Mouse (Mus musculus): ENCODE results near the gene Ctps2. TPM values are rescaled to one million over a fixed set of nuclear protein-coding genes. Genes with fewer than 3 reads are reported as not detected.
A peak's percentile ranks its signal among the peaks of the same experiment; 100 is the strongest.

Ctps2 gene
- polyA plus RNA-seq, 1 experiment from 2014 or later, result 97.3 TPM

- peak; percentile 91 for ATAC-seq (ENCODE audit: insufficient number of reproducible peaks, insufficient read depth, low FRiP score, low read depth)
- no peaks in the 10 kb centered on the region for H3K9me3 ChIP-seq (ENCODE audit: control insufficient read depth, low read depth, low read length)
- 22% methylated on average over 25 of the region's 25 CpGs for WGBS
- peak overlapping the region; percentile 55 for H3K4me2 ChIP-seq (replicated peaks; ENCODE audit: low read depth, low read length)
- no peaks in the 10 kb centered on the region for H3K27me3 ChIP-seq (ENCODE audit: control insufficient read depth, insufficient read depth, low read length)
- peak overlapping the region; percentile 53 for H3K4me3 ChIP-seq (ENCODE audit: low read depth, low read length)
- no peaks in the 10 kb centered on the region for H3K36me3 ChIP-seq (ENCODE audit: control insufficient read depth, insufficient read depth, low read length)
- 0 out of 2 replicates have a peak, but pooled peaks cover 3% of the 10 kb centered on the region for H3K4me1 ChIP-seq (ENCODE audit: control insufficient read depth, insufficient read depth, low read length)
- H3K27ac ChIP-seq (ENCODE audit: low read length), result peak overlapping the region; percentile 80
- H3K9ac ChIP-seq (replicated peaks; ENCODE audit: low read depth, low read length), result peak overlapping the region; percentile 53
Observed at GRCm38 (mm10) chrX:162901371-162902039, 467 bp downstream of the Ctps2 start.

- H3K4me3 ChIP-seq (ENCODE audit: low read depth, low read length), result peak overlapping the region; percentile 53
- H3K27me3 ChIP-seq (ENCODE audit: control insufficient read depth, insufficient read depth, low read length), result no peaks in the 10 kb centered on the region
- H3K36me3 ChIP-seq (ENCODE audit: control insufficient read depth, insufficient read depth, low read length), result no peaks in the 10 kb centered on the region
- no peaks in the 10 kb centered on the region for H3K9me3 ChIP-seq (ENCODE audit: control insufficient read depth, low read depth, low read length)
- 0 out of 2 replicates have a peak, but pooled peaks cover 3% of the 10 kb centered on the region for H3K4me1 ChIP-seq (ENCODE audit: control insufficient read depth, insufficient read depth, low read length)
- H3K4me2 ChIP-seq (replicated peaks; ENCODE audit: low read depth, low read length), result peak overlapping the region; percentile 55
- peak overlapping the region; percentile 80 for H3K27ac ChIP-seq (ENCODE audit: low read length)
- WGBS, result 19% methylated on average over 27 of the region's 29 CpGs
- peak; percentile 77 for ATAC-seq (ENCODE audit: insufficient number of reproducible peaks, insufficient read depth, low FRiP score, low read depth)
- H3K9ac ChIP-seq (replicated peaks; ENCODE audit: low read depth, low read length), result peak overlapping the region; percentile 53
Observed at GRCm38 (mm10) chrX:162902040-162902734, 1.1 kb downstream of the Ctps2 start.

GRCm38 (mm10) chrX:162907554-162907953 is 6.5 kb downstream of the Ctps2 start:
- Histone ChIP-seq H3K27ac (ENCODE audit: low read length) (no peak overlapping the region), H3K4me1 (ENCODE audit: control insufficient read depth, insufficient read depth, low read length) (0 out of 2 replicates have a peak, but pooled peaks cover 3% of the 10 kb centered on the region), H3K36me3 (ENCODE audit: control insufficient read depth, insufficient read depth, low read length) (0 out of 2 replicates have a peak, but pooled peaks cover 7% of the 10 kb centered on the region), H3K4me3 (ENCODE audit: low read depth, low read length) (no peak overlapping the region), H3K4me2 (replicated peaks; ENCODE audit: low read depth, low read length) (no peak overlapping the region), H3K27me3 (ENCODE audit: control insufficient read depth, insufficient read depth, low read length) (no peaks in the 10 kb centered on the region), H3K9me3 (ENCODE audit: control insufficient read depth, low read depth, low read length) (no peaks in the 10 kb centered on the region), H3K9ac (replicated peaks; ENCODE audit: low read depth, low read length) (no peak overlapping the region)
- ATAC-seq (ENCODE audit: insufficient number of reproducible peaks, insufficient read depth, low FRiP score, low read depth), result no peak
- WGBS, result 59% methylated on average over 3 of the region's 3 CpGs

- no peak for ATAC-seq (ENCODE audit: insufficient number of reproducible peaks, insufficient read depth, low FRiP score, low read depth)
- Histone ChIP-seq H3K4me2 (replicated peaks; ENCODE audit: low read depth, low read length) (no peak overlapping the region), H3K27me3 (ENCODE audit: control insufficient read depth, insufficient read depth, low read length) (no peaks in the 10 kb centered on the region), H3K4me1 (ENCODE audit: control insufficient read depth, insufficient read depth, low read length) (no peaks in the 10 kb centered on the region), H3K36me3 (ENCODE audit: control insufficient read depth, insufficient read depth, low read length) (peaks cover 9% of the 10 kb centered on the region; the same call in 1 of the 2 replicates), H3K4me3 (ENCODE audit: low read depth, low read length) (no peak overlapping the region), H3K27ac (ENCODE audit: low read length) (no peak overlapping the region), H3K9ac (replicated peaks; ENCODE audit: low read depth, low read length) (no peak overlapping the region), H3K9me3 (ENCODE audit: control insufficient read depth, low read depth, low read length) (no peaks in the 10 kb centered on the region)
- WGBS, result 89% methylated on average over 3 of the region's 3 CpGs
Observed at GRCm38 (mm10) chrX:162913651-162914050, 12.6 kb downstream of the Ctps2 start.

GRCm38 (mm10) chrX:162915697-162916096 is 14.7 kb downstream of the Ctps2 start:
- no peak for ATAC-seq (ENCODE audit: insufficient number of reproducible peaks, insufficient read depth, low FRiP score, low read depth)
- no peaks in the 10 kb centered on the region for H3K4me1 ChIP-seq (ENCODE audit: control insufficient read depth, insufficient read depth, low read length)
- peaks cover 6% of the 10 kb centered on the region; the same call in 1 of the 2 replicates for H3K36me3 ChIP-seq (ENCODE audit: control insufficient read depth, insufficient read depth, low read length)
- no peak overlapping the region for H3K27ac ChIP-seq (ENCODE audit: low read length)
- H3K4me2 ChIP-seq (replicated peaks; ENCODE audit: low read depth, low read length), result no peak overlapping the region
- no peaks in the 10 kb centered on the region for H3K27me3 ChIP-seq (ENCODE audit: control insufficient read depth, insufficient read depth, low read length)
- H3K4me3 ChIP-seq (ENCODE audit: low read depth, low read length), result no peak overlapping the region
- 35% methylated on average over 5 of the region's 5 CpGs for WGBS
- H3K9me3 ChIP-seq (ENCODE audit: control insufficient read depth, low read depth, low read length), result no peaks in the 10 kb centered on the region
- H3K9ac ChIP-seq (replicated peaks; ENCODE audit: low read depth, low read length), result no peak overlapping the region

GRCm38 (mm10) chrX:162921487-162922125 is 20.6 kb downstream of the Ctps2 start:
- Histone ChIP-seq H3K4me1 (ENCODE audit: control insufficient read depth, insufficient read depth, low read length) (no peaks in the 10 kb centered on the region), H3K27ac (ENCODE audit: low read length) (no peak overlapping the region), H3K9me3 (ENCODE audit: control insufficient read depth, low read depth, low read length) (no peaks in the 10 kb centered on the region), H3K4me3 (ENCODE audit: low read depth, low read length) (no peak overlapping the region), H3K4me2 (replicated peaks; ENCODE audit: low read depth, low read length) (no peak overlapping the region), H3K9ac (replicated peaks; ENCODE audit: low read depth, low read length) (no peak overlapping the region), H3K27me3 (ENCODE audit: control insufficient read depth, insufficient read depth, low read length) (no peaks in the 10 kb centered on the region), H3K36me3 (ENCODE audit: control insufficient read depth, insufficient read depth, low read length) (no peaks in the 10 kb centered on the region)
- WGBS, result 73% methylated on average over 8 of the region's 8 CpGs
- ATAC-seq (ENCODE audit: insufficient number of reproducible peaks, insufficient read depth, low FRiP score, low read depth), result no peak

- Histone ChIP-seq H3K4me1 (ENCODE audit: control insufficient read depth, insufficient read depth, low read length) (no peaks in the 10 kb centered on the region), H3K27me3 (ENCODE audit: control insufficient read depth, insufficient read depth, low read length) (no peaks in the 10 kb centered on the region), H3K4me2 (replicated peaks; ENCODE audit: low read depth, low read length) (no peak overlapping the region), H3K27ac (ENCODE audit: low read length) (no peak overlapping the region), H3K9ac (replicated peaks; ENCODE audit: low read depth, low read length) (no peak overlapping the region), H3K36me3 (ENCODE audit: control insufficient read depth, insufficient read depth, low read length) (no peaks in the 10 kb centered on the region; the same call in 1 of the 2 replicates), H3K9me3 (ENCODE audit: control insufficient read depth, low read depth, low read length) (no peaks in the 10 kb centered on the region), H3K4me3 (ENCODE audit: low read depth, low read length) (no peak overlapping the region)
- 95% methylated on average over 2 of the region's 2 CpGs for WGBS
- ATAC-seq (ENCODE audit: insufficient number of reproducible peaks, insufficient read depth, low FRiP score, low read depth), result no peak
Observed at GRCm38 (mm10) chrX:162931467-162931866, 30.4 kb downstream of the Ctps2 start.

- no peaks in the 10 kb centered on the region for H3K4me1 ChIP-seq (ENCODE audit: control insufficient read depth, insufficient read depth, low read length)
- WGBS, result 62% methylated on average over 1 of the region's 1 CpGs
- H3K36me3 ChIP-seq (ENCODE audit: control insufficient read depth, insufficient read depth, low read length), result no peaks in the 10 kb centered on the region
- H3K4me2 ChIP-seq (replicated peaks; ENCODE audit: low read depth, low read length), result no peak overlapping the region
- H3K9me3 ChIP-seq (ENCODE audit: control insufficient read depth, low read depth, low read length), result no peaks in the 10 kb centered on the region
- no peak overlapping the region for H3K9ac ChIP-seq (replicated peaks; ENCODE audit: low read depth, low read length)
- ATAC-seq (ENCODE audit: insufficient number of reproducible peaks, insufficient read depth, low FRiP score, low read depth), result no peak
- no peak overlapping the region for H3K4me3 ChIP-seq (ENCODE audit: low read depth, low read length)
- H3K27me3 ChIP-seq (ENCODE audit: control insufficient read depth, insufficient read depth, low read length), result no peaks in the 10 kb centered on the region
- H3K27ac ChIP-seq (ENCODE audit: low read length), result no peak overlapping the region
Observed at GRCm38 (mm10) chrX:162942027-162942426, 41.0 kb downstream of the Ctps2 start.
